Mouse (Mus musculus) CD4-positive, CD25-positive, alpha-beta regulatory T cell, adult 4 months (primary cell): ENCODE measurements around the gene Ap1g1. TPM values are rescaled to one million over a fixed set of nuclear protein-coding genes. Genes with fewer than 3 reads are reported as not detected.
"Not testable (repeated sequence)": the region's sequence is repeated elsewhere in the genome, so short reads cannot be mapped to it uniquely, and the experiment has no call there.

Source experiments
- ATAC-seq: one replicate; pipeline ENCODE4 v1.8.0; 2017
- polyA plus RNA-seq, 2 experiments: library from polyadenylated mRNA; unstranded; fragments of 100-300 nt; shearing (Covaris generic); gene quantifications; one replicate each; pipeline ENCODE4 v1.2.1; 2017

Gene Ap1g1
- polyA plus RNA-seq, 2 experiments from 2014 or later: 32.7 to 34.3 TPM

DNA sequence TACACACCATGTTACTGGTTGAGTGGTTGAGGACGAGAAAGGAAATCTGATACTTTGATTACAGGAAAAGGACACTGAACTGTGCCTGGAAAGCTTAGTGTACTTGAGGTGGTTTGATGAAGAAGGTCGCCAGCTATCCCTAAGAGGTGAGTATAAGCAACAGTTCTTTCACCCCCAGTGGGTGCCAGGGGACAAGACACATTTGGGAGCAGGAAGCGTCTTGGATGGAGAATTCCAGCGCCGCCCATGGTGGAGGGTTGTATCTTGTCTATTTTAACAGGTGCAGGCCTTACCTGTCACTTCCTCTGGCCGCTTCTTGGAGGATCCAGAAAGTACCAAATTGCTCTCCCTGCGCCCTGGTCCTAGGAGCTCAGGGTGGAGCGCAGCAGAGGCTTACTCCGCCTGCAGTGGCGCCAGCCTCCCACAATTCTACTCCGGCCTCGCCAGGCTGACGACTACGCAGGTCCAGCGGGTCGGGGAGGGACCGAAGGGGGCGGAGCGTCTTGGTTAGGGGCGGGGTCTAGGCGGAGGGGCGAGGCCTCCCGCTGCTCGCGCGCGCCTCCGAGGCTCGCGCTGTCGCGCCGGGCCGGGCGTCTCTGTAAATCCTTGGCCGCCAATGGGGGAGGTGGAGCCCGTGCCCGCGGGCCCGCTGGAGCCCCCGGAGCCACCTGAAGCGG lies 89.8 kb downstream of the Ap1g1 start, which contains the start of gene Phlpp2:
TSS of gene Phlpp2 (plus strand) at position 540 of the 677 bp plus-strand sequence.
- peak; percentile 92 for ATAC-seq

DNA sequence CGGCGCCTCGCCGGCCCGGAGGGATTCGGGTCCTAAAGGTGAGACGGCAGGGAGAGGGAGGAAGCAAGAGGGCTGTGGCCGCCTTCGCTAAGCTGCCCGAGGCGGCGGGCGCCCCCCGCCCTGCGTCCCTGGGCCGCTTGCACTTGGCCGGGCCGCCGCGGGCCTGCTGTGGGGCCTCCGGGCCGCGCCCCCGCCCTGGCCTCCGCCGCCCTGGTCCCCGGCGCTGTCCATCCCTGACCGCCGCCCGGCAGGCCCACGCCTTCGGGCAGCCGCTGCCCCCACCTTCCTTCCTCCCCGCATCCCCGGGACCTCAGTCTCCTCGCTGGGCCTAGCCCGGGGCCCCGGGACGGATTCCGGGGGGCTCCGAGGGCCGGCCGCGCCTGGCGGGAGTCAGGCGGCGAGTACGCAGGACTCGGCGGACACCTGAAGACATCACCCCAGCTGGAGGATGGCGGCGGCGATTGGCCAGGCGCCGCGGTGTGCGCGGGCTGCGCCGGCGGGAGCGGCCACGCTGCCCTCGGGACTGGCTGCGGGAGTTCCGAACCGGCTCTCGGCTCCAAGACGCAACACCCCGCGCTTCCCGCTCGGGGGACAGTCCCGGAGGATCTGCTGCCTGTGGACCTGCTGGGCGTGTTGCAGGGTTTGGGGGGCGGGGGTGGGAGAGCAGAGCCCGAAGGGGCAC lies 90.5 kb downstream of the Ap1g1 start:
- ATAC-seq: peak; percentile 35

DNA sequence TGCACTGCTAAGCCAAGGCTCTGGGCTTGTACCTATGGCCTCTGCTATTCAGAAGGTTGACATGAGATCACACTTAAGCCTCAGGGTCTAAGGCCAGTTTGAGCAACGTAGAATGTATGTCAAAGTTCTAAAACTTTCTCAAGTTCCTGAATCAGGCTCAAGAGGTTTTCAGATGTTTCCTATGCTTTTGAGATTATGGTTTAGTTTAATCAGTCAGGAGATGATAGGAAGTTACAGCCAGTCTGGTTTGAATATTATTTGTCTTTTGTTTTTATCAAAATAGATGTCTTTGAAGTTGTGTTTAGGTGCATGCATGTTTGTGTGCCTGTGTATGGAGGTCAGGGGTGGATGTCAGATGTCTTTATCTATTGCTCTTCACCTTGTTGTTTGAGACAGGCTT lies 92.7 kb downstream of the Ap1g1 start:
- ATAC-seq: no peak

DNA sequence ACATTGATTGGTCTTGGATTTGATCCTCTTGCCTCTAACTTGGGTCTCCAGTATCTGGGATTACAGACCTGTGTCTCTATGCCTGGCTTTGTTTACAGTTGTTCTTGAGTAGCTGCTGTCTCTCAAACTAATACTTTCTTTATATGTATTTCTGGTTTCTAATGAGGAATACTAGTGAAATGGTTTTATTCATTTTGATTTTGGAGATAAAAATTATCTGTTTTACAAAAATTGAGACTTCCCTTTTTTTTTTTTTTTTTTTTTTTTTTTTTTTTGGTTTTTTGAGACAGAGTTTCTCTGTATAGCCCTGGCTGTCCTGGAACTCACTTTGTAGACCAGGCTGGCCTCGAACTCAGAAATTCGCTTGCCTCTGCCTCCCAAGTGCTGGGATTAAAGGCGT lies 95.4 kb downstream of the Ap1g1 start:
- ATAC-seq: not testable (repeated sequence)

GRCm38 (mm10) chr8:109880012-109880662 lies 101.8 kb downstream of the Ap1g1 start:
- no peak for ATAC-seq

GRCm38 (mm10) chr8:109885294-109885693 lies 106.9 kb downstream of the Ap1g1 start:
- ATAC-seq: no peak

- ATAC-seq: no peak
Measured at GRCm38 (mm10) chr8:109889211-109889610, 110.9 kb downstream of the Ap1g1 start.

DNA sequence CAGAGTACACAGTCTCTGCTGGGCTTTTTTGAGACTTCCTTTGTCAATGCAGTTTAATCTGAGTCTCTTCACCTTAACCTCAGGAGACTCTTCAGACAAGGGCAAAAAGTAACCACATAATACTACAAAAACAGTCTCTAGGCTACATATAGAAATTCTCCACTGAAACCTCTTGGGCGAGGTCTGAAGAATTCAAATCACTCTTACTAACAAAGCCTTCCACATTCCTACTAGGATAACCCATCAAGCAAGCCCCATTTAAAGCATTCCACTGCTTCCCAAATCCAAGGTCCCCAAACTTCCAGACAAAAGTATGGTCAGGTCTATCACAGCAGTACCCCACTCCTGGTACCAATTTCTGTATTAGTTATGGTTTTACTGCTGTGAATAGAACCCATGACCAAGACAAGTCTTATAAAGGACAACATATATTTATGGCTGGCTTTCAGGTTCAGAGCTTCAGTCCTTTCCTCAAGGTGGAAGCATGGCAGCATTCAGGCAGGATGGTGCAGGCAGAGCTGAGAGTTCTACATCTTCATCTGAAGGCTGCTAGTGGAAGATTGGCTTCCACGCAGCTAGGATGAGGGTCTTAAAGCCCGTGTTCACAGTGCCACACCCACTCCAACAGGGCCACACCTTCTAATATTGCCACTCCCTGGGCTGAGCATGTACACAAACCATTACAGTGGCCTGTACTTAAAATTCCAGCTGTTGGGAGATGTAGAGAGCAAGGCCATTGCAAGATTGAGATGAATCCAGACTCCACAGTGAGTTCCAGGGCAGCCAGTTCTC lies 112.6 kb downstream of the Ap1g1 start:
- ATAC-seq: no peak

GRCm38 (mm10) chr8:109894636-109895035 lies 116.3 kb downstream of the Ap1g1 start:
- no peak for ATAC-seq

GRCm38 (mm10) chr8:109895355-109895754 lies 117.0 kb downstream of the Ap1g1 start:
- no peak for ATAC-seq

DNA sequence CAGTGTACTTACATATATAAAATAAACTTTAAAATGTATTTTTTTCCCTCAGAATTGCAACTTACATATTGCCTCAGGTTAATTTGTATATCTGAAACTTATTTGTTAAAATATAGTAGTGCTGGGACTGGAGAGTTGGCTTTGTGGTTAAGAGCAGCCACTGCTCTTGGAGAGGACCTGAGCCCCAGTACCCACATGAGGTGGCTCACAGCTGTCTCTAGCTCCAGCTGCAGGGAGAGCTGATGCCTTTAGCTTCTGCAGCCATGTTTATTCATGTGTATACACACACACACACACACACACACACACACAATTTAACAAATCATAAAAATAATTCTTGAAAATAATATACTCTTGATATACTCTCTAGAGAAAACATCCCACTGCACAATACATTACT lies 124.0 kb downstream of the Ap1g1 start:
- no peak for ATAC-seq

- no peak for ATAC-seq
Measured at GRCm38 (mm10) chr8:109903909-109904469, 125.6 kb downstream of the Ap1g1 start.

- ATAC-seq: no peak
Measured at GRCm38 (mm10) chr8:109904928-109905668, 126.7 kb downstream of the Ap1g1 start.

DNA sequence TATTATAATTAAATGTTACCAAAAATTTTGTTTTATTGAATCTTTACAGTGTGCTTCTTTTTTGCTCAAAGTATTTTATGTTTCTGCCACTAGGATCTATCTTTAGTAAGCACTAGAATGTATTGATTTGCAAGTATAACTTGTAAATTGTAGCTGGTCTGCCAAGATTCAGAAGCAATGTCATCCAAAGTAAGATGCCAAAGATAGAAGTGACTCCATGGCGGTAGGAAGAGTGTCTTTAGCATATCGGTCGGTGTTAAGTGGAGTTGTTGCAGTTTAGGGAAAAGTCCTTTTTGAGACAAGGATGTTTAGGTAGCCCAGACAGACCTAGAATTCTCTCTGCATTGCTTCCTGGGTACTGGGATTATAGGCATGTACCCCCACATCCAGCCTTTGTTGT lies 128.6 kb downstream of the Ap1g1 start:
- ATAC-seq: no peak

- ATAC-seq: no peak
Measured at GRCm38 (mm10) chr8:109907376-109907775, 129.0 kb downstream of the Ap1g1 start.

Other genes with a start within 250 kb of the Ap1g1 start
- 10 to 100 TPM; 11.7 to 26.7 TPM for gene Dhx38, start 212.7 kb upstream of the Ap1g1 start, polyA plus RNA-seq
- gene Txnl4b, start 212.7 kb upstream of the Ap1g1 start, polyA plus RNA-seq: 10 to 100 TPM; 23.6 to 32.9 TPM
- not detected for gene Hp, start 199.4 kb upstream of the Ap1g1 start, polyA plus RNA-seq
- gene Dhodh, start 169.9 kb upstream of the Ap1g1 start, polyA plus RNA-seq: 10 to 100 TPM; 39.2 to 46.8 TPM
- under 1 TPM; 0.74 to 0.79 TPM for gene Pkd1l3, start 164.0 kb upstream of the Ap1g1 start, polyA plus RNA-seq
- gene Ist1, start 85.3 kb upstream of the Ap1g1 start, polyA plus RNA-seq: 100 to 1,000 TPM; 139 to 163 TPM
- 1 to 10 TPM; 3.6 to 7.9 TPM for gene Zfp821, start 73.0 kb upstream of the Ap1g1 start, polyA plus RNA-seq
- gene Atxn1l, start 40.8 kb upstream of the Ap1g1 start, polyA plus RNA-seq: 1 to 10 TPM; 2.3 to 3.8 TPM
- gene Phlpp2, start 90.0 kb downstream of the Ap1g1 start, polyA plus RNA-seq: 1 to 10 TPM in 1 of 2 experiments, under 1 TPM in 1; 0.84 to 1.0 TPM
- gene Marveld3, start 183.6 kb downstream of the Ap1g1 start, polyA plus RNA-seq: not detected
- not detected for gene Tat, start 211.9 kb downstream of the Ap1g1 start, polyA plus RNA-seq